Mouse (Mus musculus): Measurements from ENCODE around the gene Fam210b. TPM values are rescaled to one million over a fixed set of nuclear protein-coding genes. Genes with fewer than 3 reads are reported as not detected.

Gene Fam210b
- polyA plus RNA-seq (2021; fragmentation: Nextera tagmentation) = 10.3 and 14.6 TPM in 2 replicates
- long read RNA-seq, experiment 1, transcript Fam210b-201 (3 exons, 3,617 nt) = major isoform, 145 of 156 reads
- long read RNA-seq, experiment 1, partial matches to known transcripts = 1 of 156 reads
- long read RNA-seq, experiment 1, other reads (novel, unspliced or antisense) = 10 of 156 reads
- long read RNA-seq, experiment 2, transcript Fam210b-201 (3 exons, 3,617 nt) = major isoform, 18 of 27 reads
- long read RNA-seq, experiment 2, partial matches to known transcripts = 1 of 27 reads
- long read RNA-seq, experiment 2, other reads (novel, unspliced or antisense) = 8 of 27 reads

GRCm38 (mm10) chr2:172345258-172345738 is at the start of gene Fam210b:
Fam210b (plus strand) TSS chr2:172345565.

DNA sequence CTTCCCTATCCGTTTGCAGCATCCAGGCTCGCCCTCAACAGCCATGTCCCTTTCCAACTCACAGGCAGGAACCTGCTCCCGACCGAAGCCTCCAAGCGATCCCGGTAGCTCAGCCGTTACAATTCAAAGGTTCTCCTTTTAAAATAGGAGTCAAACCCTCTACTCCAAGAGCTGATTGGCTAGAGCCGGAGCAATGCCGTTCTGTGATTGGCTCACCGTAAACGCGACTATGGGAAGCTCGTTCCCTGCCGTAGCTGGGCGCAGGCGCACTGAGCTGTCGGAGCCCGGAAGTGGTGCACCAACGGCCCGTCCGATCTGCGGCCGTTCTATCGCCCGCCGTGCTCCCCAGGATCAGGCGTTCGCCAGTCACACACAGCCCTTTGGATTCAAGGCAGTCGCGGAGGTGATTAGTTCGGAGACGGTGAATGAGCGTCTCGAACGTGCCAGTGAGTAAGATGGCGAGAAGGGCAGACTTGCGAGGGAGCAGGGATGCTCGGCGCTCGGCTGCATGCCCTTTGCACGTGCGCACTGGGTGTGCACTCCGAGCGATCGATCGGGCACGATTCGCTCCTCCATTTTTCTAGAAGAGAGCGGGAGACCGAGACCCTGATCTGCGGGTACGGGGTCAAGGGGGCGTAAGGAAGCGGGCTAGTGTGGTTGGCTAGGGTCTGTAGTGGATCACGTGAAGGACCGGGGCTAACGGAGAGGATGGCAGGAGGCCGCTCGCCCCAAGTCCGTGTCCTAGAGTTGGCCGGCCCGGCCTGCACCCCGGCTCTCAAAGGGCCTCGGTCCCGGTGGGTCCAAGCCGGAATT is 25.3 kb downstream of the Fam210b start, which contains the start of the genes Aurka and Cstf1:
Aurka (minus strand) TSS at position 125 of the 813 bp plus-strand sequence.
Cstf1 (plus strand) TSS at position 271 of the 813 bp plus-strand sequence.

DNA sequence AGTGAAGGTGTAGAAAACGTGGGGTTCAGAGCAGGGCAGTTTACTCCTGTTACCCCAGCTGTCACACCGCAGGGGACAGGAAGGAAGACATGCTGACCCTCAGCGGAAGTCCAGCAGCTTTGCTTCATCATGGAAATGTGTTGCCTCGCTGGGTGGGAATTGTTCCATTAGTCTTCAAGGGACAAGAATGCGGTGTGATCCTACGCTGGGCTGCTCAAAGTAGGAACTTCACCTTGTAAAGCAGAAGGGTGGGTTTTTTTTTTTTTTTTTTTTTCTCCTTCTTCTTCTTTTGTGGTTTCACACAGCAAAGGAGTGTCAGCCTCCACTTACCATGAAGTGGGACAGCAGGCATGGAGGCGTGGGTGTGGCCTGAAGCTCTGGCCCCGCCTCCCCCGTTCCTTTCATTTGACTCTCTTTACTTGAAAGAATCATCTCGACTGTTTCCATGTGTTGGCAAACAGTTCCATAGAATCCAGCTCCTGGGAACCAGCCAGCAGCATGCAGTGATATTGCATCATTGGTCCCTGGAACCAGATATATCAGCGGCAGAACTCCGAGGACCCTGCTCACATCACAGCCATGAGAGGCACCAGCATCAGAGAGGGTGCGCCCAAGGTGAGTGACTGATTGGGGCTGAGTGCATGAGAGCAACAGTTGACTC is 48.2 kb downstream of the Fam210b start, which contains the start of gene Cass4:
Cass4 (plus strand) TSS at position 404 of the 661 bp plus-strand sequence.

Other genes with a start within 250 kb of the Fam210b start
- 0.10 and 0.14 TPM in 2 replicates for gene Mc3r, start 97.1 kb upstream of the Fam210b start, polyA plus RNA-seq (2021; fragmentation: Nextera tagmentation)
- 1.0 and 1.2 TPM in 2 replicates for gene Aurka, start 25.0 kb downstream of the Fam210b start, polyA plus RNA-seq (2021; fragmentation: Nextera tagmentation)
- gene Cstf1, start 25.1 kb downstream of the Fam210b start, polyA plus RNA-seq (2021; fragmentation: Nextera tagmentation) = 23.5 and 27.0 TPM in 2 replicates
- 0.25 and 0.26 TPM in 2 replicates for gene Cass4, start 48.2 kb downstream of the Fam210b start, polyA plus RNA-seq (2021; fragmentation: Nextera tagmentation)
- gene Rtf2, start 95.0 kb downstream of the Fam210b start, polyA plus RNA-seq (2021; fragmentation: Nextera tagmentation) = 77.6 and 78.7 TPM in 2 replicates
- not detected in 2 replicates for gene Gcnt7, start 113.0 kb downstream of the Fam210b start, polyA plus RNA-seq (2021; fragmentation: Nextera tagmentation)
- not detected in 2 replicates for gene Fam209, start 127.0 kb downstream of the Fam210b start, polyA plus RNA-seq (2021; fragmentation: Nextera tagmentation)
- 0.04 TPM in 1 of 2 replicates, not detected in the other for gene Tfap2c, start 204.0 kb downstream of the Fam210b start, polyA plus RNA-seq (2021; fragmentation: Nextera tagmentation)